Mouse (Mus musculus): Measurements from ENCODE around the gene Zgpat. TPM values are rescaled to one million over a fixed set of nuclear protein-coding genes. Genes with fewer than 3 reads are reported as not detected.

Gene Zgpat
- total and polyA plus RNA-seq, 3 experiments: 19.3 to 23.9 (median 20.9) TPM

- DNase-seq (ENCODE audit: extremely low read depth): no peak
- no peak overlapping the region for H3K4me2 ChIP-seq (ENCODE audit: insufficient read depth, low read depth, poor library complexity, severe bottlenecking)
- peaks cover 11 to 78% of the 10 kb centered on the region in 2 experiments for H3K36me3 ChIP-seq (replicated peaks in 1 of 2; ENCODE audit: control insufficient read depth in 1 of 2, insufficient read depth in 1 of 2, low read length in 1 of 2)
- H3K9me3 ChIP-seq (replicated peaks; ENCODE audit: low read length): no peaks in the 10 kb centered on the region
- dilution Hi-C loops (cut with MboI; ENCODE audit: extremely low pct_ligation_motif_present, extremely low pct_unique_long_range_greater_than_20kb, low sequenced_read_pairs) (no loop called here), in situ Hi-C loops (cut with MboI; ENCODE audit: low pct_ligation_motif_present, low pct_unique_long_range_greater_than_20kb, low sequenced_read_pairs) (loop anchor here (5.0 kb wide), 1 partner anchor 73 kb away; the partner anchor contains the start of gene Abhd16b)
- H3K4me3 ChIP-seq (replicated peaks in 1 of 3; ENCODE audit: low read depth in 2 of 3, low read length in 2 of 3, poor library complexity in 1 of 3): no peak overlapping the region
- peaks cover 0 to 7% of the 10 kb centered on the region in 2 experiments; a peak in 2 of 4 replicates for H3K4me1 ChIP-seq (ENCODE audit: control insufficient read depth in 1 of 2, insufficient read depth in 2 of 2)
- H3K9ac ChIP-seq (ENCODE audit: insufficient read depth, low read depth): no peak overlapping the region
- no peaks in the 10 kb centered on the region for H3K79me2 ChIP-seq (replicated peaks; ENCODE audit: control insufficient read depth, extremely low read depth, insufficient read depth, poor library complexity, severe bottlenecking)
- H3K27ac ChIP-seq (ENCODE audit: insufficient read depth, low read depth): no peak overlapping the region
- TF ChIP-seq SIN3A (IDR thresholded peaks at IDR 0.05; ENCODE audit: low read length) (no peak), MEF2A (IDR thresholded peaks at IDR 0.05; ENCODE audit: borderline replicate concordance, low read depth, low read length) (no peak), HCFC1 (IDR thresholded peaks at IDR 0.05; ENCODE audit: low read depth, low read length) (no peak), EP300 (IDR thresholded peaks at IDR 0.05; ENCODE audit: low read length) (no peak), ETS1 (conservative IDR thresholded peaks at IDR 0.05; ENCODE audit: low read depth, low read length) (no peak), GABPA (IDR thresholded peaks at IDR 0.05; ENCODE audit: insufficient replicate concordance, low read depth, low read length) (no peak), NRF1 (IDR thresholded peaks at IDR 0.05; ENCODE audit: low read depth, low read length) (no peak), SMC3 (IDR thresholded peaks at IDR 0.05; ENCODE audit: low read depth, low read length) (no peak), TCF12 (IDR thresholded peaks at IDR 0.05; ENCODE audit: low read depth, low read length) (no peak), CTCF (conservative IDR thresholded peaks at IDR 0.05 in 1 of 2, IDR thresholded peaks at IDR 0.05 in 1 of 2; ENCODE audit: low read depth in 2 of 2, low read length in 2 of 2) (no peak)
- no peaks in the 10 kb centered on the region for H3K27me3 ChIP-seq (replicated peaks)
Observed at GRCm38 (mm10) chr2:181419359-181419758, 54.6 kb downstream of the Zgpat start.

GRCm38 (mm10) chr2:181420426-181420825, 55.7 kb downstream of the Zgpat start:
- no peak overlapping the region for H3K4me2 ChIP-seq (ENCODE audit: insufficient read depth, low read depth, poor library complexity, severe bottlenecking)
- no peak overlapping the region for H3K9ac ChIP-seq (ENCODE audit: insufficient read depth, low read depth)
- H3K9me3 ChIP-seq (replicated peaks; ENCODE audit: low read length): no peaks in the 10 kb centered on the region
- H3K4me3 ChIP-seq (replicated peaks in 1 of 3; ENCODE audit: low read depth in 2 of 3, low read length in 2 of 3, poor library complexity in 1 of 3): no peak overlapping the region
- H3K27ac ChIP-seq (ENCODE audit: insufficient read depth, low read depth): no peak overlapping the region
- dilution Hi-C loops (cut with MboI; ENCODE audit: extremely low pct_ligation_motif_present, extremely low pct_unique_long_range_greater_than_20kb, low sequenced_read_pairs) (no loop called here), in situ Hi-C loops (cut with MboI; ENCODE audit: low pct_ligation_motif_present, low pct_unique_long_range_greater_than_20kb, low sequenced_read_pairs) (no loop called here)
- no peaks in the 10 kb centered on the region for H3K27me3 ChIP-seq (replicated peaks)
- no peaks in the 10 kb centered on the region for H3K79me2 ChIP-seq (replicated peaks; ENCODE audit: control insufficient read depth, extremely low read depth, insufficient read depth, poor library complexity, severe bottlenecking)
- TF ChIP-seq MAX (IDR thresholded peaks at IDR 0.05; ENCODE audit: low read length) (no peak), NRF1 (IDR thresholded peaks at IDR 0.05; ENCODE audit: low read depth, low read length) (no peak), UBTF (IDR thresholded peaks at IDR 0.05; ENCODE audit: low read depth, low read length) (no peak), SMC3 (IDR thresholded peaks at IDR 0.05; ENCODE audit: low read depth, low read length) (no peak)
- DNase-seq (ENCODE audit: extremely low read depth): no peak
- peaks cover 11 to 75% of the 10 kb centered on the region in 2 experiments for H3K36me3 ChIP-seq (replicated peaks in 1 of 2; ENCODE audit: control insufficient read depth in 1 of 2, insufficient read depth in 1 of 2, low read length in 1 of 2)
- peaks cover 0 to 8% of the 10 kb centered on the region in 2 experiments; a peak in 2 of 4 replicates for H3K4me1 ChIP-seq (ENCODE audit: control insufficient read depth in 1 of 2, insufficient read depth in 2 of 2)

All from CH12.LX (cell line).